15 mouse cellular contexts compared by ENCODE assay signal in genomic region chr13:100526649-100527038, GRCm38 (mm10). TPM values are rescaled to one million over a fixed set of nuclear protein-coding genes. Genes with fewer than 3 reads are reported as not detected.
DNase-seq lines count a peak whose midpoint lies in the region; ATAC-seq and TF ChIP-seq lines count a peak whose summit lies in the region.
"Had no signal": no experiment of that assay in that cellular context is flagged by ENCODE, and none has a peak within 500 bp of the region (broad histone marks: within the 10 kb centered on the region; RNA-seq: fewer than 3 reads in every experiment).

No protein-coding gene starts in this region.

- H3K27me3 ChIP-seq in forebrain, embryonic 16.5 days (replicated peaks; ENCODE audit: control insufficient read depth, insufficient read depth, low read length), result no peaks in the 10 kb centered on the region
- no peaks in the 10 kb centered on the region for H3K27me3 ChIP-seq in forebrain, embryonic 12.5 days
- H3K27me3 ChIP-seq in kidney, embryonic 16.5 days (ENCODE audit: insufficient read depth, low read length), result no peaks in the 10 kb centered on the region
- H3K27me3 ChIP-seq in intestine, embryonic 14.5 days (replicated peaks; ENCODE audit: control insufficient read depth, insufficient read depth, low read length), result no peaks in the 10 kb centered on the region
- no peaks in the 10 kb centered on the region for H3K27me3 ChIP-seq in liver, embryonic 14.5 days (ENCODE audit: control insufficient read depth, insufficient read depth, low read length)
- no peaks in the 10 kb centered on the region for H3K27me3 ChIP-seq in midbrain, embryonic 15.5 days (replicated peaks)
- H3K27me3 ChIP-seq: hindbrain, embryonic 15.5 days; neural tube, embryonic 13.5 days had no signal

- no peak overlapping the region for H3K27ac ChIP-seq in forebrain, embryonic 16.5 days (ENCODE audit: low read length)
- no peak overlapping the region for H3K27ac ChIP-seq in forebrain, embryonic 12.5 days
- H3K27ac ChIP-seq in kidney, embryonic 16.5 days (ENCODE audit: low read length), result peak overlapping the region; percentile 56; the same call in 1 of the 2 replicates
- peak overlapping the region; percentile 6; the same call in 1 of the 2 replicates for H3K27ac ChIP-seq in intestine, embryonic 14.5 days (ENCODE audit: low read depth)
- H3K27ac ChIP-seq in liver, embryonic 14.5 days, result no peak overlapping the region
- no peak overlapping the region for H3K27ac ChIP-seq in midbrain, embryonic 15.5 days
- H3K27ac ChIP-seq: heart, embryonic 10.5 days; hindbrain, embryonic 15.5 days; midbrain, embryonic 10.5 days; neural tube, embryonic 13.5 days had no signal

- no peak for DNase-seq in kidney, adult 18-20 months
- no peak for DNase-seq in intestine, embryonic 14.5 days (ENCODE audit: low spot score)
- DNase-seq in liver, embryonic 14.5 days (ENCODE audit: low read depth in 3 of 3, low spot score in 3 of 3), result no peak
- no peak for DNase-seq in frontal cortex, postnatal 10 days (ENCODE audit: low spot score in 2 of 2)
- DNase-seq: adrenal gland, adult 8-10 months; gastrocnemius, postnatal 14 days; thymus, adult 18-20 months had no signal

- peaks cover 4% of the 10 kb centered on the region for H3K4me1 ChIP-seq in forebrain, embryonic 16.5 days (replicated peaks; ENCODE audit: control insufficient read depth, insufficient read depth, low read length)
- no peaks in the 10 kb centered on the region for H3K4me1 ChIP-seq in forebrain, embryonic 12.5 days
- peaks cover 6% of the 10 kb centered on the region; the same call in 1 of the 2 replicates for H3K4me1 ChIP-seq in kidney, embryonic 16.5 days (ENCODE audit: insufficient read depth, low read length)
- peaks cover 3% of the 10 kb centered on the region; the same call in 1 of the 2 replicates for H3K4me1 ChIP-seq in intestine, embryonic 14.5 days (replicated peaks; ENCODE audit: control insufficient read depth, insufficient read depth, low read length)
- H3K4me1 ChIP-seq in liver, embryonic 14.5 days (replicated peaks; ENCODE audit: control insufficient read depth in 2 of 2, insufficient read depth in 2 of 2, low read length in 1 of 2), result peaks cover 0 to 2% of the 10 kb centered on the region in 2 experiments; a peak in 1 of 4 replicates
- H3K4me1 ChIP-seq in midbrain, embryonic 15.5 days, result no peaks in the 10 kb centered on the region
- H3K4me1 ChIP-seq: heart, embryonic 10.5 days; hindbrain, embryonic 15.5 days; midbrain, embryonic 10.5 days; neural tube, embryonic 13.5 days had no signal

- no peak overlapping the region for H3K4me2 ChIP-seq in forebrain, embryonic 16.5 days (ENCODE audit: low read length)
- no peak overlapping the region for H3K4me2 ChIP-seq in forebrain, embryonic 12.5 days
- peak overlapping the region; percentile 27; the same call in 1 of the 2 replicates for H3K4me2 ChIP-seq in kidney, embryonic 16.5 days (replicated peaks; ENCODE audit: low read depth, low read length)
- H3K4me2 ChIP-seq in intestine, embryonic 14.5 days (ENCODE audit: low read length), result 0 out of 2 replicates have a peak overlapping the region, but pooled peaks have one; percentile 1
- peak overlapping the region; percentile 27 for H3K4me2 ChIP-seq in liver, embryonic 14.5 days (ENCODE audit: low read depth)
- H3K4me2 ChIP-seq in midbrain, embryonic 15.5 days, result no peak overlapping the region
- H3K4me2 ChIP-seq: hindbrain, embryonic 15.5 days; neural tube, embryonic 13.5 days had no signal

- no peak for TF ChIP-seq CTCF in liver, embryonic 14.5 days (IDR thresholded peaks at IDR 0.05; ENCODE audit: low read depth)

- no peaks in the 10 kb centered on the region for H3K9me3 ChIP-seq in forebrain, embryonic 16.5 days (ENCODE audit: control insufficient read depth, low read length)
- H3K9me3 ChIP-seq in forebrain, embryonic 12.5 days, result no peaks in the 10 kb centered on the region
- peaks cover 3% of the 10 kb centered on the region; the same call in 1 of the 2 replicates for H3K9me3 ChIP-seq in kidney, embryonic 16.5 days (ENCODE audit: low read length)
- H3K9me3 ChIP-seq in intestine, embryonic 14.5 days (ENCODE audit: control insufficient read depth, low read length), result 0 out of 2 replicates have a peak, but pooled peaks cover 3% of the 10 kb centered on the region
- H3K9me3 ChIP-seq in liver, embryonic 14.5 days (ENCODE audit: control insufficient read depth, low read length), result no peaks in the 10 kb centered on the region
- H3K9me3 ChIP-seq in midbrain, embryonic 15.5 days, result no peaks in the 10 kb centered on the region
- H3K9me3 ChIP-seq: heart, embryonic 10.5 days; hindbrain, embryonic 15.5 days; midbrain, embryonic 10.5 days; neural tube, embryonic 13.5 days had no signal

- 0 out of 2 replicates have a peak, but pooled peaks have one; percentile 2 for ATAC-seq in forebrain, embryonic 16.5 days
- ATAC-seq in forebrain, embryonic 12.5 days (ENCODE audit: low FRiP score), result no peak
- peak; percentile 64 for ATAC-seq in kidney, embryonic 16.5 days (ENCODE audit: low FRiP score, low TSS enrichment)
- ATAC-seq in intestine, embryonic 14.5 days (replicated peaks; ENCODE audit: low FRiP score, low TSS enrichment, low read depth), result no peak; the same call in 1 of the 2 replicates
- no peak for ATAC-seq in liver, embryonic 14.5 days (ENCODE audit: insufficient read depth)
- no peak for ATAC-seq in midbrain, embryonic 15.5 days (replicated peaks)

- no peak for TF ChIP-seq EP300 in liver, embryonic 14.5 days (IDR thresholded peaks at IDR 0.05; ENCODE audit: low read depth)

- no peaks in the 10 kb centered on the region for H3K36me3 ChIP-seq in forebrain, embryonic 16.5 days (ENCODE audit: control insufficient read depth, insufficient read depth)
- H3K36me3 ChIP-seq in forebrain, embryonic 12.5 days (replicated peaks), result no peaks in the 10 kb centered on the region
- no peaks in the 10 kb centered on the region for H3K36me3 ChIP-seq in kidney, embryonic 16.5 days (ENCODE audit: insufficient read depth, low read length)
- no peaks in the 10 kb centered on the region for H3K36me3 ChIP-seq in intestine, embryonic 14.5 days (ENCODE audit: control insufficient read depth, insufficient read depth, low read length)
- H3K36me3 ChIP-seq in liver, embryonic 14.5 days (replicated peaks; ENCODE audit: control insufficient read depth, insufficient read depth, low read depth), result no peaks in the 10 kb centered on the region
- H3K36me3 ChIP-seq in midbrain, embryonic 15.5 days (replicated peaks), result no peaks in the 10 kb centered on the region
- H3K36me3 ChIP-seq: heart, embryonic 10.5 days; hindbrain, embryonic 15.5 days; midbrain, embryonic 10.5 days; neural tube, embryonic 13.5 days had no signal

- WGBS in forebrain, embryonic 16.5 days, result 78% methylated on average over 6 of the region's 6 CpGs
- 78% methylated on average over 6 of the region's 6 CpGs for WGBS in forebrain, embryonic 12.5 days
- 31% methylated on average over 5 of the region's 6 CpGs for WGBS in kidney, embryonic 16.5 days
- 49% methylated on average over 6 of the region's 6 CpGs for WGBS in intestine, embryonic 14.5 days
- 53% methylated on average over 6 of the region's 6 CpGs for WGBS in liver, embryonic 14.5 days (ENCODE audit: insufficient replicate concordance)
- 74% methylated on average over 6 of the region's 6 CpGs for WGBS in midbrain, embryonic 15.5 days

- no peak overlapping the region for H3K4me3 ChIP-seq in forebrain, embryonic 16.5 days (replicated peaks; ENCODE audit: low read length)
- H3K4me3 ChIP-seq in forebrain, embryonic 12.5 days (replicated peaks), result no peak overlapping the region
- no peak overlapping the region; the same call in 1 of the 2 replicates for H3K4me3 ChIP-seq in kidney, embryonic 16.5 days (ENCODE audit: low read length)
- H3K4me3 ChIP-seq in intestine, embryonic 14.5 days (ENCODE audit: low read depth, low read length), result no peak overlapping the region
- H3K4me3 ChIP-seq in liver, embryonic 14.5 days (ENCODE audit: insufficient read depth in 1 of 2, low read depth in 2 of 2, low read length in 2 of 2), result no peak overlapping the region
- no peak overlapping the region for H3K4me3 ChIP-seq in midbrain, embryonic 15.5 days
- H3K4me3 ChIP-seq: heart, embryonic 10.5 days; hindbrain, embryonic 15.5 days; midbrain, embryonic 10.5 days; neural tube, embryonic 13.5 days had no signal

- H3K9ac ChIP-seq in forebrain, embryonic 16.5 days (replicated peaks; ENCODE audit: low read depth, low read length), result no peak overlapping the region
- H3K9ac ChIP-seq in forebrain, embryonic 12.5 days, result no peak overlapping the region
- H3K9ac ChIP-seq in kidney, embryonic 16.5 days (replicated peaks; ENCODE audit: low read length), result peak overlapping the region; percentile 41; the same call in 1 of the 2 replicates
- H3K9ac ChIP-seq in intestine, embryonic 14.5 days (ENCODE audit: low read length), result no peak overlapping the region
- no peak overlapping the region for H3K9ac ChIP-seq in liver, embryonic 14.5 days (replicated peaks)
- no peak overlapping the region for H3K9ac ChIP-seq in midbrain, embryonic 15.5 days
- H3K9ac ChIP-seq: hindbrain, embryonic 15.5 days; neural tube, embryonic 13.5 days had no signal

RNA-seq across cellular contexts. Expression of gene Ocln, which starts 25.9 kb away (rescaled TPM):
- 7.8 and 9.8 TPM in 2 replicates for polyA plus RNA-seq in forebrain, embryonic 16.5 days (2015; fragmentation: Nextera tagmentation; extraction: Ambion mirVana)
- 2.9 and 3.4 TPM in 2 replicates for polyA plus RNA-seq in forebrain, embryonic 12.5 days (2016; fragmentation: Nextera tagmentation; extraction: Ambion mirVana)
- 34.3 and 34.4 TPM in 2 replicates for polyA plus RNA-seq in kidney, embryonic 16.5 days (2015; fragmentation: Nextera tagmentation; extraction: Ambion mirVana)
- 71.7 and 74.6 TPM in 2 replicates for polyA plus RNA-seq in intestine, embryonic 14.5 days (2014; fragmentation: Nextera tagmentation; extraction: Ambion mirVana)
- 2.1 and 2.4 TPM in 2 replicates for polyA plus RNA-seq in liver, embryonic 14.5 days (2012; rRNA removed)
- polyA plus RNA-seq in liver, embryonic 14.5 days (2014; fragmentation: Nextera tagmentation; extraction: Ambion mirVana), result 4.8 and 5.9 TPM in 2 replicates
- polyA plus RNA-seq in midbrain, embryonic 15.5 days (2015; fragmentation: Nextera tagmentation; extraction: Ambion mirVana), result 7.4 and 8.6 TPM in 2 replicates

RNA-seq across cellular contexts. Expression of gene Gtf2h2, which starts 34.3 kb away (rescaled TPM):
- 68.5 and 77.4 TPM in 2 replicates for polyA plus RNA-seq in forebrain, embryonic 16.5 days (2015; fragmentation: Nextera tagmentation; extraction: Ambion mirVana)
- 76.9 and 77.1 TPM in 2 replicates for polyA plus RNA-seq in forebrain, embryonic 12.5 days (2016; fragmentation: Nextera tagmentation; extraction: Ambion mirVana)
- polyA plus RNA-seq in kidney, embryonic 16.5 days (2015; fragmentation: Nextera tagmentation; extraction: Ambion mirVana), result 76.1 and 85.4 TPM in 2 replicates
- 81.6 and 96.4 TPM in 2 replicates for polyA plus RNA-seq in intestine, embryonic 14.5 days (2014; fragmentation: Nextera tagmentation; extraction: Ambion mirVana)
- 18.5 and 26.3 TPM in 2 replicates for polyA plus RNA-seq in liver, embryonic 14.5 days (2012; rRNA removed)
- polyA plus RNA-seq in liver, embryonic 14.5 days (2014; fragmentation: Nextera tagmentation; extraction: Ambion mirVana), result 25.1 and 28.2 TPM in 2 replicates
- 69.9 and 70.9 TPM in 2 replicates for polyA plus RNA-seq in midbrain, embryonic 15.5 days (2015; fragmentation: Nextera tagmentation; extraction: Ambion mirVana)

Comparison
In these comparisons a context has a peak if more than half of its experiments do, and no peak if none do; other contexts are left out.
1. ATAC-seq: peak in forebrain, embryonic 16.5 days (single experiment) and kidney, embryonic 16.5 days (single experiment); none in forebrain, embryonic 12.5 days (single experiment), intestine, embryonic 14.5 days (single experiment), liver, embryonic 14.5 days (single experiment) and midbrain, embryonic 15.5 days (single experiment).
2. H3K27ac ChIP-seq: peak in kidney, embryonic 16.5 days (single experiment) and intestine, embryonic 14.5 days (single experiment); none in forebrain, embryonic 16.5 days (single experiment), forebrain, embryonic 12.5 days (single experiment), liver, embryonic 14.5 days (single experiment) and midbrain, embryonic 15.5 days (single experiment).
3. H3K4me2 ChIP-seq: peak in kidney, embryonic 16.5 days (single experiment), intestine, embryonic 14.5 days (single experiment) and liver, embryonic 14.5 days (single experiment); none in forebrain, embryonic 16.5 days (single experiment), forebrain, embryonic 12.5 days (single experiment) and midbrain, embryonic 15.5 days (single experiment).